Mouse (Mus musculus): ENCODE measurements around the gene Ublcp1.

- no peak for TF ChIP-seq MXI1 (IDR thresholded peaks at IDR 0.05; ENCODE audit: low read depth, low read length)
- no peak for TF ChIP-seq ELF1 (IDR thresholded peaks at IDR 0.05; ENCODE audit: low read depth, low read length)
- no peak for TF ChIP-seq USF1 (IDR thresholded peaks at IDR 0.05; ENCODE audit: low read depth, low read length)
- no peak for TF ChIP-seq TCF12 (IDR thresholded peaks at IDR 0.05; ENCODE audit: low read depth, low read length)
- TF ChIP-seq CTCF (conservative IDR thresholded peaks at IDR 0.05 in 1 of 2, IDR thresholded peaks at IDR 0.05 in 1 of 2; ENCODE audit: low read depth in 2 of 2, low read length in 2 of 2) = no peak
- TF ChIP-seq UBTF (IDR thresholded peaks at IDR 0.05; ENCODE audit: low read depth, low read length) = no peak
- TF ChIP-seq MAX (IDR thresholded peaks at IDR 0.05; ENCODE audit: low read length) = no peak
- TF ChIP-seq GABPA (IDR thresholded peaks at IDR 0.05; ENCODE audit: insufficient replicate concordance, low read depth, low read length) = no peak
Observed at GRCm38 (mm10) chr11:44514666-44515065, 44.4 kb upstream of the Ublcp1 start.

All from CH12.LX (cell line).